Mouse (Mus musculus) adrenal gland, postnatal 25 days (tissue): Measurements from ENCODE around the gene Zbtb48. TPM values are rescaled to one million over a fixed set of nuclear protein-coding genes. Genes with fewer than 3 reads are reported as not detected.
A peak's percentile ranks its signal among the peaks of the same experiment; 100 is the strongest.

Experiments
- DNase-seq: peaks from one replicate; pipeline ENCODE4 v3.0.0; 2021; ENCODE audit warnings: mixed read lengths
- total RNA-seq: library from RNA; stranded (reverse); gene quantifications from 2 replicates; pipeline ENCODE4 v1.2.3, GENCODE M21; 2021

Zbtb48 gene
- total RNA-seq, 1 experiment from 2014 or later, result 11.6 TPM

GRCm38 (mm10) chr4:152000906-152001305 lies 26.6 kb downstream of the Zbtb48 start:
- no peak for DNase-seq

DNA sequence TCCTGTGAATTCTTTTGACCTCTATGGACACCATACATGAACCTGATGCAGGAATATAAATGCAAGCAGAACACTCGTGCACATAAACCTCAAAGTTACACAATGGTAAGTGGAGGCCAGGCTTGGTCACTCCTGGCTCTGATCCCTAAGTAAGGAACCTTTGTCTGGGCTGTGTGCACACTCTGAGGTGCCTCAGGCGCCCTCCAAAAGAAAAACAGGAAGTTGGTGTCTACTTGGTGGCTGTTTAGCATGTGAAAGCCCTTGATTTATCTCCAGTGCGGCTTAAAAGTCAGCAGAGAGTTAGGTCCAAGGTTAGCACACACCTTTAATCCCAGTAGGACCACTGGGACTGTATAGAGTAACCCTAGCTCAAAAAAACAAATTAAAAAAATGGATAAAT lies 28.0 kb downstream of the Zbtb48 start:
- no peak for DNase-seq

DNA sequence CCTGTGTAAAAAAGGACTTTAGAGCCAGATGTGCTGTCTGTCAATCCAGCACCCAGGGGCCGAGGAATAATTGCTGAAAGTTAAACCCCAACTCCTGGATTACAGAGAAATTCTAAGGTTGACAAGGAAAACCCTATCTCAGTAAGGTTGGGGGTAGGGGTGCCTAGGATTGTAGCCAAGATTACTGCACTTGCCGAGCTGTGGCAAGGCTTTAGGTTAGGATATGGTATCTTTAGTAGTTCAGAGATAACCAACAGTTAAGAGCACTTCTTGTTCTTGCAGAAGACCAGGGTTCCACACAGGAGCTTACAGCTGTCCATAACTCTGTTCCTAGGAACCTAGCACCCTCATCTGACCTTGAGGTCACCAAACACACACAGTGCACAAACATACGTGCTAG lies 29.8 kb downstream of the Zbtb48 start:
- DNase-seq, result no peak

DNA sequence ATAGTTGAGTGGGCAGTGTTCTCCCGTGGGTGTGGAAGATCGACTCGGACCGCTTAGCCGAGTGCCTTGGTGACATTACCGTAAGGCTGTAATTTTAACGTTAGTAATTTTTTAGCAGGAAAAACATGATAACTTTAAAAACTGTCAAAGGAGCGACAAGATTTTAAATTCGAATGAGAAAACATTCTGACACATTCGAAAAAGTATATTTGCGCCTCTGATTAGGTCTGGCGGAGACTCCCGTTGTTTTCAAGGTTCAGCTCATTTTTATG lies 30.6 kb downstream of the Zbtb48 start:
- DNase-seq, result no peak

GRCm38 (mm10) chr4:151996173-151996950 lies 31.1 kb downstream of the Zbtb48 start, which contains the start of gene Phf13:
Gene Phf13 (minus strand): TSS chr4:151996258.
- peak; percentile 98 for DNase-seq

DNA sequence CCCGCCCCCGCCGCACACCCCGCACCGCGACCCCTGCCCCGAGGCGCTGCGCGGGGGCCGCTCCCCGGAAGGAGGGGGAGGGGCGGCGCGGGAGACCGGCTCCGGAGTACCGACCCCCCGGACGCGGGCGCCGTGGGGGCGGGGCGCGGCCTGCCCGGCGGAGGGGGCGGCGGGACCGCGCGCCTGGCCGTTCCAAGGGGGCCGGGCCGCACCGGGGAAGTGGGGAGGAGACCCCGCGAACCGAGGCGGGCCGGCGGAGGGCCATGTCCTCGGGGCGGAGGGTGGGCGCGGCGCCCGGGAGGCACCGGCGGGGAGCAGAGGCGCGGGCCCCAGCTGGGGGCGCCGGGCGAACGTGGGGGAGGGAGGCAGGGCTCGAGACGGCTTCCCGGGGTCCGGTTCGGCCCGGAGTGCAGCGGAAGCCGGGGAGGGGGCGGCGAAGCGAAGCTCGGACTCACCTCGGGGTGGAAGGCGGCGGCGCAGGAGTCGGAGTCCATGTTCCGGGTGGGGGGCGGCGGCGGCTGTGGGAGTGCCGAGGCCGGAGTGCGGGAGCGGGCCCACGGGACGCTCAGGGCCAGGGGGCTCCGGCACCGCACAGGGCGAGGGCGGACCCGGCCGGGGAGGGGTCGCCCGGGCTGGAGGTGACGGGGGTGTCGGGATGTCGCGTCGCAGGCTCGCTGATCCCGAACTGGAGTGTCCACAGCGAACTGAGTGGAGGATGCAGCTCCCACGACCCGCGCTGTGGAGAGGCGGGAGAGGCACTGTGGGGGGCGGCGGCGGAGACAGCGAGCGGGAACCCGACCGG lies 31.9 kb downstream of the Zbtb48 start:
- peak; percentile 39 for DNase-seq

- DNase-seq, result peak; percentile 58
Measured at GRCm38 (mm10) chr4:151994228-151995171, 33.0 kb downstream of the Zbtb48 start.

- no peak for DNase-seq
Measured at GRCm38 (mm10) chr4:151993035-151993434, 34.4 kb downstream of the Zbtb48 start.

- DNase-seq, result no peak
Measured at GRCm38 (mm10) chr4:151992091-151992490, 35.4 kb downstream of the Zbtb48 start.

GRCm38 (mm10) chr4:151989110-151989488 lies 38.4 kb downstream of the Zbtb48 start:
- no peak for DNase-seq

GRCm38 (mm10) chr4:151988342-151989109 lies 38.9 kb downstream of the Zbtb48 start, which contains the start of gene Thap3:
Gene Thap3 (minus strand): TSS chr4:151988997.
- peak; percentile 87 for DNase-seq

DNA sequence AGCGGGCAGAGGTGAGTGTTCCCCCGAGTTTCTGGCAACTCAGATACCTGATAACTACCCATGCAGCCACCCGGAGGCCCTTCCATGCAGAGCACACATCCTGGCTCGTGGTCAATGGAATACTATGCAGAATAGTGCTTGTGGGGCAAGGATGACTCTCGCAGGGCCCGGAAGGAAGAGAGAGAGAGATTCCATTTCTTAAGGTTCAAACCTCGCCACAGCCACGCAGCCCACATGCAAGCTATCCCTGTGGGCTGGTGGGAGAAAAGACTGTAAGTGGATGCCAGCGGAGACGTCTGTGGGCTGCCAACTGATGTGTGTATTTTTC lies 39.5 kb downstream of the Zbtb48 start:
- DNase-seq, result no peak

GRCm38 (mm10) chr4:151986650-151987049 lies 40.8 kb downstream of the Zbtb48 start:
- no peak for DNase-seq

DNA sequence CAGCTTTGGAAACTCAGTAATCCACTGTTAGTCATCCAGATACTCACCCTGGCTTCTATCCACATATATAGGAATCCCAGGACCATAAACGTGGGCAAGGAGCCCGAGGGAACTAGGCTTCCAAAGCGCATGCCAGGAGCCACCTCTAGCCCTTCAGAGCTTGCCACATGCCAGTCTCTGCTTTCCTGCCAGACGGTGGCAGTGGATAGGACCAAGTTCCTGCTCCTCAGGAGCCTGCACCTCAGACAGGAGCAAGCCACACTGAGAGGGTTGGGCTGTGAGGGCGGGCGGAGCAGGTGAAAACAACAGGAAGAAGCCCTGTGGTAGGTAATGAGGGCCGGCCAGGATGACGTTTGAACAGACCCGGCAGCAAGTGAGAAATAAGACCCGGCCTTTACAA lies 41.6 kb downstream of the Zbtb48 start:
- no peak for DNase-seq

DNA sequence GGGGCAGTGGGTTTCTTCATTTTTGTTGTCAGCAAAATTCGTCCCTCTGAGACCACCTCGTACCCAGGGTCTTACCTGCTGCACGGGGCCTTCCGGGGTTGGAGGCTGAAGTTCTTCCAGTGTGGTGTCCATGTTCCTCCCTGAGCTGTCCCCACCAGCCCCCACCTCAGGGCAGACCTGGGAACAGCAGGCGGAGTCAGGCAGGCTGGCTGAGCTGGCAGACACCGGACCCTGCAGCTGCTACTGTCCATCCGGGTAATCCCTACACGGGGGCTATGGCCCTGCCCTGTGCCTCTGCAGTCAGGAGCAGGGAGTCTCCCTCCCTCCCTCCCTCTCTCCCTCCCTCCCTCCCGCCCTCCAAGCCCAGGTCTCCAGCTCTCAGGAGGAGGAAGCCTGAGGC lies 43.9 kb downstream of the Zbtb48 start:
- no peak for DNase-seq

DNA sequence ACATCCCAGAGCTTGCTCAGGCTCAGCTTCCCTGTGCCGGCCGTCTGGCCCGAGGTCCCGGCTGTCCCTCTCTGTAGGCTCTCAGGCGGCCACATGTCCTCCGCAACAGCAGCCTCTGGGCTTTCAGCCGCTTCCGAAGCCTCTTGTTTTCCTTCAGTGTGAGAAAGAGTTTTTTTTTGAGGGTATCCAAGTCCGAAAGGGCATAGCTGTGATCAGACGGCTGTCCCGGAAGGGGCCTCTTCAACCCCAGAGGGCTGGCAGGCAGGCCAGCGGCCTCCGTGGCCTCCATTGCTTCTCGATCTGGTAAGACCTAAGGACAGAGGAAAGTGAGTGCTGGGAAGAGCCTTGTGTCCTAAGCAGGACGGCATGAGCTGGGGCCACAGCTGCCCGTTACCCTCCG lies 44.4 kb downstream of the Zbtb48 start:
- no peak for DNase-seq

GRCm38 (mm10) chr4:151981363-151981762 lies 46.1 kb downstream of the Zbtb48 start:
- DNase-seq, result peak; percentile 83

DNA sequence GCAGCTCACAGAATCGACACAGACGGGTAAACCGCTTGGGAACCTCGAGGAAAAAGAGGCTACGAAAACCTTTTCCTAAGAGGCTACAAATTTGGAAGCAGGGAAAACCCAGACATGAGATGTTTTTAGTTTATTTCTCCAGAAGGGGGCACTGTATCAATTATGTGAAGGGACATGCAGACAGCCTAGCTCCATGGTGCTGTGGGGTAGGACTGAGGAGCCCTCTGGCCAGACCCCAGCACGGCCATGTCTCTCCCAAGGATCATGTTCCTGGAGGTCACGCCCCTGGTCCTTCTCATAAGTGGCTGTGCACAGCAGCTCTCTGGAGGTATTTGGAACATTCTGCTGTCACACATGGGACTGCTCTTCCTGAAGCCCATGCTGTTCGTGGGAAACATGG lies 46.8 kb downstream of the Zbtb48 start:
- no peak for DNase-seq

GRCm38 (mm10) chr4:151977748-151978147 lies 49.7 kb downstream of the Zbtb48 start:
- peak; percentile 84 for DNase-seq

DNA sequence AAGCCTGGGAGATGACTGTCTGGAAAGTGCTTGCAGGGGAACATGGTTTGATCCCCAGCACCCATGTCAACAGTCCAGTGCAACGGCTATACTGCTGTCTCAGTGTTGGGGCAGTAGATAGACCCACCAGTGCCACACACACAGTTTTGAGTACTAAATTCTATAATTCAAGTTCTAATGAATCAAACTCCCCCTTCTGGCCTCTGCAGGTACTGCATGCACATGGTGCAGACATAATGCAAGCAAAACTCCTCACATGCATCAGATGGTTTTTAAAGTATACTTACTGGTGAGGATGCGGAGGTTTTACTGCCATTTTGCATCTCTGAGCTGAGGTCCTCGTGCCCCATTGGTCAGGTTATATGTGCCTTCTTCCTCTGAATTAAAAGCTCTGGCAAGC lies 52.0 kb downstream of the Zbtb48 start:
- DNase-seq, result peak; percentile 31

- no peak for DNase-seq
Measured at GRCm38 (mm10) chr4:151972221-151972967, 55.1 kb downstream of the Zbtb48 start.
